Mouse (Mus musculus) spleen, postnatal 4 days (tissue): ENCODE data around the gene Slc12a4.
"Not testable (repeated sequence)": the region's sequence is repeated elsewhere in the genome, so short reads cannot be mapped to it uniquely, and the experiment has no call there.

Experiments used
- DNase-seq, 2 experiments: peaks; one replicate each; pipeline ENCODE4 v3.0.0; 2022; ENCODE audit warnings: low spot score in 2 of 2

The Slc12a4 gene

DNA sequence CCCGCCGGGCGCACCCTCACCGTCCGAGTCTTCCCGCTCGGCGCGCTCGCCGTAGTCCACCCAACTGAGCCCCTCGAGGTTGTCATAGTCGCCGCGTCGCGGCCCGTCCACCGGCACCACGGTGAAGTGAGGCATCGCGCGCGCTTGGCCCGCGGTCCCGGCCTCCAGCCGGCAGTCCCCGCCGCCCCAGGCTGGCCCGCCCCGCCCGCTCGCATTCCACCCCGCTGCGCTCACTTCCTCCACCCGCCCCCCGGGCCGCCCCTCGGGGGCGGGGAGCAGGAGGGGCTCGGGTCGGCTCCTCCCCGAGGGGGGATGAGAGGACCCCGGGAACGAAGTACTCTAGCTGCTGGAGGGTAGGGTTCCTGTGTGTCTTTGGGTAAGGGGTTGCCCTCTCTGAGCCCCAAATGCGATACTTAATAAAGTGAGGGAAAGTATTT lies at the start of gene Slc12a4:
TSS of gene Slc12a4 (minus strand) at position 193 of the 437 bp plus-strand sequence.
- DNase-seq = peak; percentile 76 to 89

DNA sequence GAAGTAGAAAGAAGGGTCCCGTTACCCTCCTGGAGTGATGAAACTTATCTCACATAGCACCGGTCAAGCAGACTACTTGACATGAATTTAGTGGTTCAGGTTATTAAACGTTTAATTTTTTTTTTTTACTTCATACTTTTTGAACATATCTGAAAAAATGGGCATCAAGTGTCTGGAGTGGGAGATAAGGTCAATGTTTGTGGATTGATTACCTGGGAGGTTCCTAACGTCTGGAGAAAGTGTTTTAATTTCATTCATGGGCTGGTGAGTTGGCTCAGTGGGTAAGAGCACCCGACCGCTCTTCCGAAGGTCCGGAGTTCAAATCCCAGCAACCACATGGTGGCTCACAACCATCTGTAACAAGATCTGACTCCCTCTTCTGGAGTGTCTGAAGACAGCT lies 46.3 kb upstream of the Slc12a4 start:
- DNase-seq = not testable (repeated sequence)

DNA sequence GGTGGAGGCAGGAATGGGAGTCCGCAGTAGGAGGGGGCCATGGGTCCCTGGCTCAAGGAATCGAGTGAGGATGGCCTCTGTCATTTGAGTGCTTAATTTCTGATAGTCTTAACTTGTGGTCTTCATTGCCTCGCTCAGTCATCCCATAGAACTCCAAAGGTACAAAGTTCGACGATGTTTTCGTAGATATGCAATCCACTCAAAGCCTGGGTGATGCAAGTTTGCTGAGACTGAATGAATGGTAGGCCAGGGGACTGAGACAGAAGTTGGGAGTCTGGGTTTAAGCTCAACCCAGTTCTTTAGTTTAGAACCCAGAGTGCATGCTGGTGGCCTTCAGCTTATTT lies 45.7 kb upstream of the Slc12a4 start, which contains the start of gene Ddx28:
TSS of gene Ddx28 (minus strand) at position 240 of the 344 bp plus-strand sequence.
- no peak for DNase-seq

DNA sequence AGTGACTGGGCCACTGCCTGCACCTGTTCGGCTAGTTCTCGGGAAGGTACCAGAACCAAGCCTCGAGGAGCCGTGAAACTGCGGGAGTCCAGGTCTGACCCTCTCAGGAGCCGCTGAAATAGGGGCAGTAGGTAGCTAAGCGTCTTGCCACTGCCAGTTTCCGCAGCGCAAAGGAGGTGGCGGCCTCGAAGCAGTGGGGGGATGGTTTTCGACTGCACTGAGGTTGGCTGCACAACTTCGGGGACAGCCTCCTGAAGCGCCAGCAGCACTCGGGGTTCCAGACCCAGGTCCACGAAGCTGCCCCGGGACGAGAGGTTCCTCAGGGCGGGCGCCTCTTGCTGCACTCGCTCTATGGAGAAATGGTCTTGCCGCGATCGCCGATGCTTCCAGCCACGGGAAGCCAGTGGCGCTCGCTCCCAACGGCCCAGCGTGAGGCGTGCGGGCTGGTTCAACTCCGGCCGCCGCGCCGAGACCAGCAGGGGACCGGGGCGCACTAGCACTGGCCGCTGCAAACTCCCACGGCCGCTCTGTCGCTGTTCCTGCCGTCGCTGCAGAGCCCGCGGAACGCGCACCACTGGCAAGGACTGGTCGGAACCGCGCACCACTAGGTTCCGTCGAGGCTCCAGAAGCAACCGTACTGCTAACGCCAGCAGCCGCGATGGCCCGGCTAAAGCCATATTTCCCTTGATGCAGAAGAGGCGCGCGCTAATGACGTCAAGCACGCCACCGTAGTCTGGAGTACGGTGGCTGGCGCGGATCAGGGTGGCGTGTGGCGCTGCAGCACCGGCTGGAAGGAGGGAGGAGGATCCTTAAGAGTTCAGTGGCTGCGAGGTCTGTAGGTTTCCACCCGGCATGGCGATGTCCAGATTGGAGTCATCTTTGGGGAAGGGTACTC lies 45.1 kb upstream of the Slc12a4 start:
- DNase-seq = peak; percentile 87 to 94

DNA sequence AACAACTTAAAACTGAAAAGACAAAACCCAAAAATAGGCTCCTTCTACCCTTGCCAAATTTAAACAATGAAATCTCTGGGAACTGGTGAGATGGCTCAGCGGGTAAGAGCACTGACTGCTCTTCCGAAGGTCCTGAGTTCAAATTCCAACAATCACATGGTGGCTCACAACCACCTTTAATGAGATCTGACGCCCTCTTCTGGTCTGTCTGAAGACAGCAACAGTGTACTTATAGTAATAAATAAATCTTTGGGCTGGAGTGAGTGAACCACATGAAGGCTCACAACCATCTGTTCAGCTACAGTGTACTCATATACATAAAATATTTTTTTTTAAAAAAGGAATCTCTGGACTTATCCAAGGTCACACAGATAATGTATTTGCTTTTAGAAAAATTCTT lies 42.0 kb upstream of the Slc12a4 start:
- not testable (repeated sequence) for DNase-seq

DNA sequence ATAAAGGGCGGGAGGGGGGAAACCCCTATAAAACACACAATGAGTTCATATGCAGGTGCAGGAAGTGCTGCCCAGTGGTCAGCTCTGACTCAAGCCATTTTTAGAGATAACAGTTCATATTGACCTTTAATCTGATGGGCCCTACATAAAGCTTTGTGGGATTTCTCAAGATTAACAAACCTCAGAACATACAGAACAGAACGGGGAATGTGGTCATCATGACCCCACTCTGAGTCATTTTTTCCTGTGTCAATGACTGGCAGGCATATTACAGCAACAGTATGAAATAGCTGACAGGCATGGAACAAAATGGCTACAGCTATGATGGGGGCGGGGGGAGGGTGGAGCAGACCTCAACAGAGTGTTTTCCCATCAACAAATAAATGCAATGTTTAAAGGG lies 41.2 kb upstream of the Slc12a4 start:
- no peak for DNase-seq

DNA sequence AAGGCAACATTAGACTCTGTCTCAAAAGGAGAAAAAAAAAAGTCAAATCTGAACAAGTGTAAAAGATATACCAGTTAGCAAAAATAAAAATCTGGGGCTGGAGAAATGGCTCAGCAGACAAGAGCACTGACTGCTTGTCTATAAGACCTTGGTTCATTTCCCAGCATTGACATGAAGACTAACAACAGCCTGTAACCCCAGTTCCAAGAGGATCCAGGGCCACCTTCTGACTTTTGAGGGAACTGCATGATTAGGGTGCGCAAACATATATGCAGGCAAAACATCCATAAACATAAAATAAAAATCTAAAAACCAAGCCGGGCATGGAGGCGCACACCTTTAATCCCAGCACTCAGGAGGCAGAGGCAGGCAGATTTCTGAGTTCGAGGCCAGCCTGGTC lies 40.5 kb upstream of the Slc12a4 start:
- DNase-seq = no peak

DNA sequence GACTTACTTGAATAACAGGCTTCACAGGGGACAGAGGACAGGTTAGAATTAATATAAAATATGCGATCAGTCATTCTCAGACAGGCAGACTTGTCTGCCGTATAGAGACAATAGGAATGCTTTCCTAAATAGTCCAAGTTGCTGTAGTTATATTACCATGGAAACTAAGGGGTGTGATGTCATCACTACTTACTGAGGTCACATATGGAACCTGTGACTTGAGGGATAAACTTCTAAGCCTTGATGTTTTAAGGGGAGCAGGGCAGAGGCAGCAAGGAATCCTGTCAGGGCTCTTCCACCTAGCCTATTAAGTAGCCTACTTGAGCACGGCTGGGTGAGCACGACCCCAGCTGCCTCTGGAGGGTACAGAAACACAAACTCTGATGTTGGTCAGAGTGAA lies 40.0 kb upstream of the Slc12a4 start, which contains the start of gene Dpep2nb:
TSS of gene Dpep2nb (minus strand) at position 101 of the 400 bp plus-strand sequence.
- DNase-seq = no peak

DNA sequence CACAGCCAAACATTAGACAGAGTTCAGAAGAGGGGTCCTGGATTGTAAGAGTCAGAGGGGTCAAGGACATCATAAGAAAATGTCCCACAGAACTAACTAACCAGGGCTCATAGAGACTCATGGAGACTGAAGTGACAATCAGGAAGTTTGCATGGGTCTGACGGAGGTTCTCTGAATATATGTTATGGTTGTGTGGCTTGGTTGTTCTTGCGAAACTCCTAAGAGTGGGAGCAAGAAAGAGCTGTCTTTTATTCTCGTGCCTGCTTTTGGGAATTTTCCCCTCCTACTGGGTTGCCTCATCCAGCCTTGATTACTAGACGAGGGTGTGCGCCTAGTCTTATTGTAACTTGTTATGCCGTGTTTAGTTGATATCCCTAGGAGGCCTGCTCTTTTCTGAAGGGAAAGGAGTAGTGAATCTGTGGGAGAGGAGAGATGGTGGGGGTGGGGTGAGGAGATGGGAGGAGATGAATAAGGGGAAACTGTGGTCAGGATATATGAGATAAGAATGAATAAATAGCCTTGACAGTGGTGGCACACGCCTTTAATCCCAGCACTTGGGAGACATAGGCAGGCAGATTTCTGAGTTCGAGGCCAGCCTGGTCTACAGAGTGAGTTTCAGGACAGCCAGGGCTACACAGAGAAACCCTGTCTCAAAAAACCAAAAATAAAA lies 38.8 kb upstream of the Slc12a4 start:
- DNase-seq = no peak

DNA sequence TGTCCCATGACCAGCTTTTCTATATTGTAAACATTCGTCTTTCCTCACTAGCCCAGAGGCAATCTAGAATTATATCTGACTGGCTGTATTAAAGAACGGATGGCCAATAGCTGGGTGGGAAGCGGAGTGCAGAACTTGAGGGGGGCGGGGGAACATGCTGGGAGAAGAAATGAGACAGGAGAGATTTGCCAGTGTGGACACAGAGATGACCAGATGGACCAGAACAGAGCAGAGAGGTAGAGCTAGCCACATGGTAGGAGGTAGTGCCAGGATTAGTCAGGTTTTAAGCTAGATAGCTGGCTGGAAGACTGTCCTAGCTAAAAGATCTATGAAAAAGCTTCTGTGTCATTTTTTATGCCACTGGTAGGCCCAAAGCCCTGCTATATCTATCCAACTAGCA lies 36.0 kb upstream of the Slc12a4 start:
- DNase-seq = no peak

DNA sequence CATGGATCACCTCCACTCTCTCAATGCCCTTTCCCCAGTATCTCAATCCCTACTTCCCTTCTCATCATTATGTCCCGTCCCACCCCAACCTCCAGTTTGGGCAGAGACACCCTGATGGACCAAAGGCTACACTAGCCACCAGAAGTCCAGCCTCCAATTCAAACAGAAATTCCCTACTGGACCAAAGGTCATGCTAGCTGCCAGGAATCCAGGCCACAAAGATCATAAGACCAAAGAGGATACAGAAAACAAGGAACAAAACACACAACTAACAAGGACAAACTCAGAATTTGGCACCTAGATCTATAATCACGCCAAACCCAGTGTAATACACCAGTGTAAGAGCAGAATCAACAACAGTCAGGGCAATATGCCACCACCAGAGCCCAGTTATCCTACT lies 33.1 kb upstream of the Slc12a4 start:
- DNase-seq = no peak

DNA sequence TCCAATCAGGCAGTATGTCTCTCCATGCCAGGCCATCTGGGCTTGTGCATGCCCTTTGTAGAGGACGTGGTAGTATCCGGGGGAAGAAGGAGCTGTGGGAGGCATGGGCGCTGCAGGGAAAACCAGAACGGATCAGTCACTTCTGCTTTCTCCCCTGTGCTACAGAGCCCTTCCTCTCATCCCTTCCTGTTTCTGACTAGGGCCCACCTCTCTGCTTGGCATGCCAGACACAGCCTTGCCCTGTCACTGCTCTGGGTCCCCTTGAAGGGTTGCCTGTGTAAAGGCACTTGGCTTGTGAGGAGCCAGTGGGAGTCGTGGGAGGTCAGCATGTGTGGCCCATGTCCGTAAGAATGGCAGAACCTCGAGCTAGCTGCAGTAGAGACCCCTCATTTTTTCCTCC lies 30.5 kb upstream of the Slc12a4 start:
- DNase-seq = peak in 1 of 2 experiments; percentile 65

DNA sequence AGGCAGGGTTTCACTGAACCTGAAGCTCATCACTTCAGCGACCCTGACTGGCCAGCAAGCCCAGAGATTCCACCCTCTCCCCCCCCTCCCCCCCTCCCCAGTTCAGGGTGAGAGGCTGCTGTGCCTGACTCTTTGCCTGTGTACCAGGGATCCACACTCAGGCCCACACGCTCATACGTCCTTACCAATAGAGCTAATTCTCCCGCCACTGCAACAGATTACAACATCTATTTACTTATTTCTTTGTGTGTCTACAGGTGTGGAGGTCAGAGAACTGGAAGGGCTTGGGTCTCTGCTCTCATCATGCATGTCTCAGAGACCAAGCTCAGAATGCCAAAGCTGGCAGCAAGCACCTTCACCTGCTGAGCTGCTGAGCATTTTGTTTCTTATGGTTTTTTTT lies 27.3 kb upstream of the Slc12a4 start:
- no peak for DNase-seq

DNA sequence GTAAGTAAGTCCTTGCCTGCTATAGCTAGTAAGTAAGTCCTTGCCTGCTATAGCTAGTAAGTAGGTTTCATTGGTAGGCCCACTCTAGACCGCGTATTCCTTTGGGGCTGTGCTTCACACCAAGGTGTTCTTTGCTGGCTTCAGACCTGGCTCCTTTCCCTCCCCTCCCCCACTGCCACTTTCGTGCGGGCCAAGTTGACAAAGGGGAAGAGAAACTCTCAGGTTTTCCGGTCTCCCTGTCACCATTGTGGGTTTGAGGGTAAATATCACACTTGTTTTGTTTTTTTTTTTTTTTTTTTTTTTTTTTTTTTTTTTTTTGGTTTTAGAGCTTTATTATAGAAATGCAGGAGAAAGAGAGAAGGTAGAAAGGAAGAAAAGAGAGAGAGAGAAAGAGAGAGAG lies 26.6 kb upstream of the Slc12a4 start:
- DNase-seq = peak; percentile 68 to 82

DNA sequence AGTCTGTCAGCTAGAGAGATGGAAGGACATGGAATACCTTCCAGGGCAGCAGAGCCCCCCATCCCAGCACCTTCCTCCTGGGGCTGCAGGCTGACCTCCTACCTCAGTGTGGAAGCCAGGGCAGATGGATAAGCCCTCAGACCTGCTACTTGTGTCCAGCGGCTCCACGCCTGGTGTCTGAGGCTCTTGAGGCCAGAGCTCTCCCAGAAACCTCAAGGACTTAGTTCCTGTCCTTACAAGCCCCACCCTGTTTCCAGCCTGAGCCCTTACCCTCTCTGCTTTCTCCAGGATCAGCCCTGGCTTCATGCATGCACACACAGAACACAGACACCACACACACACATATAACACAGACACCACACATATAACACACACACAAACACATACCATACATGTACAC lies 25.6 kb upstream of the Slc12a4 start:
- DNase-seq = no peak

DNA sequence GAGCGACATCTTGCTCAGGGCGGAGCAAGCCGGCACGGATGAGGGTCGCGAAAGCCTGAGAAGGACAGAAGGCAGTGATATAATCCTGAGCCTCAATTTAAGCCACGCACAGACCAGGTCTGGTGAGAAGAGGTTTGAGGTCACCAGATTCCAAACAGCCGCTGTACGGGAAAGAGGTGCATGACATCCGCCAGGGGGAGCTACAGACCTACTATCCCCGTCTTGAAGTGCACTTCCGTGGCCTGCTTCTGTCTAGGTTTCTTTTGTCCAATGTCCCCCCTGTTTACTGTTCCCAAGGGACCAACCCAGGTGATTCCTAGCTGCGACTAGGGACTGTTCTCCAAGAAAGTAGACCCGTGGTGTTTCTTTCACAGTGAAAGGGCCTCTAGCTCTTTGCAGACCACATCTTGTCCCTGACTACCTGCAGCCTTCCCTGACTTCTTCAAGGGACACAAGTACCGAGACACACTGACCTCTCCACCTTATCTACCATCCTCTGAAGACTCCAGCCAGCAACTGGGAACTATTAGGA lies 25.0 kb upstream of the Slc12a4 start, which contains the start of gene Dus2:
TSS of gene Dus2 (plus strand) at position 482 of the 532 bp plus-strand sequence.
- DNase-seq = peak; percentile 81 to 95

DNA sequence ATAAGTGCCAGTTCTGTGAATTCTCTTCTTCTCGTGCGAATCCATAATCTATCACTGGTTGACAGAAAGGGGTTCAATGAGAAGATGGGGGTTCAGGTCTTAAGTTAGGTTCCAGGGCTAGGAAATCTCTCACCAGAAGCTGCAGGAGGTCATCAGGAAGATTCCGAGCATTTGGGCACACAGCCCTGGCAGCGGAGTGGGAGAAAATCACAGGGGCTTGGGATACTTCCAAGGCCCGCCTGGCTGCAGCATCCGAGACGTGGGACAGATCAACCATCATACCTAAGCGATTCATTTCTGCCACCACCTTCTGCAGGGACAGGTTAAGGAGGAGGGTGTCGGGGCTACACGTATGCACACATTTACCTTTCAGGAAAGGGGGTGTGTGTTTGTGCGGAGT lies 22.6 kb upstream of the Slc12a4 start:
- no peak for DNase-seq

DNA sequence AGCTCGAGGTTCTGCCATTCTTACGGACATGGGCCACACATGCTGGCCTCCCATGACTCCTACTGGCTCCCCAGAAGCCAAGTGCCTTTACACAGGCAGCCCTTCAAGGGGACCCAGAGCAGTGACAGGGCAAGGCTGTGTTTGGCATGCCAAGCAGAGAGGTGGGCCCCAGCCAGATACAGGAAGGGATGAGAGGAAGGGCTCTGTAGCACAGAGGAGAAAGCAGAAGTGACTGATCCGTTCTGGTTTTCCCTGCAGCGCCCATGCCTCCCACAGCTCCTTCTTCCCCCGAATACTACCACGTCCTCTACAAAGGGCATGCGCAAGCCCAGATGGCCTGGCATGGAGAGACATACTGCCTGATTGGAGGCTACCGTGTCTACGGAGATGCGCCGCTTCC lies 17.5 kb upstream of the Slc12a4 start:
- DNase-seq = not testable (repeated sequence)

DNA sequence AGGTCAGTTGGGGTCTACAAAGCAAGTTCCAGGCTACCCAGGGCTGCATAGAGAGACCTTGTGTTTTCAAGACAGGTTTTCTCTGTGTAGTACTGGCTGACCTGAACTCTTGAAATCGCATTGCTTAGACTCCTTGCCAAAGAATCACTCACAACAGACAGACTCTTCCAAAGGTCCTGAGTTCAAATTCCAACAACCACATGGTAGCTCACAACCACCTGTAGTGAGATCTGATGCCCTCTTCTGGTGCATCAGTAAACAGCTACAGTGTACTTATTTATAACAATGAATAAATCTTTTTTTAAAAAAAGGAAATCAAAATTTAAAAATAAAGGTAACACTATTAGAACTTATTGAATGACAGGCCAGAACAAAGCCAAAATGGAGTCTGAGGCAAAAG lies 15.2 kb upstream of the Slc12a4 start:
- DNase-seq = no peak

DNA sequence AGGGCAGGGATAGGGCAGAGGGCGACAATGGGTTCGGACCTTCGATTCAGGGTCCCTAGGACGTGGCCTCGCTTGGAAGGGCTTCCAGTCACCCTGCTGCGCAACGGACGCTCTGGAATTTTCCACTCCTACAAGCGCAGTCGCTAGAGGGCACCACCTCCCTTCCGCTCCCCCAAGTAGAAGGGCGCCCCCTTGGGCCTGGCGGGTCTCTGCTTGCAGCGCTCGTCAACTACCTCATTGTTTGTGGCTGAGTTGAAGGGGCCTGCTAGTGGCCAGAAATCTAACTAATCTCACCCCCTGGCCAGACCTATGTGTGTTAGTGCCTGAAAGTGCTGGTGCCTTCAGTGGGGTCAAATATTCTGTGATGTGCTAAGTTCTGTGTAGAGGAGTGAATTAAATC lies 13.4 kb upstream of the Slc12a4 start, which contains the start of gene Dpep3:
TSS of gene Dpep3 (minus strand) at position 105 of the 400 bp plus-strand sequence.
- no peak for DNase-seq

DNA sequence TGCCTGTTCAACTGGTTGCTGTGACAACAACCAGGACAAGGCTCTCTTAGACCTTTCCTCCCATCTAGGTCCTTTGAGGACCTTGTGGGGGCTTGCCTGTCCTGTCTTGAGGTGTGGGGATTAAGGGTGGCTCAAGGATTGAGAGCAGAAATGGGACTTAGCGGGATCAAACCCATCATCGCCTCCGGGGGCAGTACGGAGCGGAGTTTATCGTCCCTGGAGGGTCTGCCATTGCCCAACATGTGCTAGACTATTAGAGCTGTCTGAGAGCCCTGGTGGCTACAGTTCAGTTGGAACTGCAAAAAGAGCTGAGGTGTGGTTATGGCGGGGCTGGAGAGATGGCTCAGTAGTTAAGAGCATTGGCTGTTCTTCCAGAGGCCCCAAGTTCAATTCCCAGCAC lies 9.5 kb upstream of the Slc12a4 start:
- DNase-seq = no peak

DNA sequence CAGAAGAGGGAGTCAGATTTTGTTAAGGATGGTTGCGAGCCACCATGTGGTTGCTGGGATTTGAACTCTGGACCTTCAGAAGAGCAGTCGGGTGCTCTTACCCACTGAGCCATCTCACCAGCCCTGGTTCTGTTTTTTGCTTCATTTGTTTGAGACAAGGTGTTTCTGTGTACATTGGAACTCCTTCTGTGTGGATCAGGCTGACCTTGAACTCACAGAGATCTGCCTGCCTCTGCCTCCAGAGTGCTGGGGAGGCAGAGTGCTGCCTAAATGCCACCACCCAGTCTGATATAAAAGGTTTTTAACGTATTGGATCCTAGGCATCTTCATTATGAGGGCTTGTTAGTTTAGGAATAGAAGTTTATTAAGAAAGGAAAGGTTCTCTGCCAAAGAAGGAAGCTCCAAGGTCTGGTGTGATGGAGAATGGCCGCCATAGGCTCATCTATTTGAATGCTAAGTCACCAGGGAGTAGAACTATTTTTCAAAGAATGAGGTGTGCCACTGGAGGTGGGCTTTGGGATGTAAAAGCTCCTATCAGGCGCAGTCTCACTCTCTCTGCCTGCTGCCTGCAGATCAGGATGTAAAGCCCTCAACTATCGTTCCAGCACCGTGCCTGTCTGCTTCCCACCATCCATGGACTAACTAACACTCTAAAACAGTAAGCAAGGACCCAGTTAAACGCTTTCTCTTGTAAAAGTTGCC lies 5.3 kb upstream of the Slc12a4 start:
- DNase-seq = no peak
